Mouse (Mus musculus) Patski (cell line): Measurements from ENCODE around the gene Klhl26. TPM values are rescaled to one million over a fixed set of nuclear protein-coding genes. Genes with fewer than 3 reads are reported as not detected.

Experiments
- ATAC-seq: fragments of 100-300 bp; one replicate; pipeline ENCODE4 v1.8.0; 2021
- CTCF ChIA-PET: fragments of 350-600 bp; sonication (Branson Sonifier 250); formaldehyde crosslinking; loops from one replicate; lab custom pipeline; 2022; ENCODE audit warnings: inconsistent platforms; lab: Charles Lee
- POLR2A ChIA-PET: fragments of 350-600 bp; sonication (Branson Sonifier 250); formaldehyde crosslinking; loops from one replicate; lab custom pipeline; 2022; ENCODE audit warnings: antibody characterized with exemption, inconsistent platforms; lab: Charles Lee
- DNase-seq: peaks from one replicate; pipeline ENCODE4 v3.0.0-alpha.2; 2011; ENCODE audit warnings: low read depth, low spot score
- H3K27me3 ChIP-seq: fragments of 371-371 bp; one replicate; pipeline ENCODE4 v1.5.1; 2021
- CTCF ChIP-seq: fragments of 100-300 bp; IDR thresholded peaks from one replicate; pipeline ENCODE4 v1.5.1; 2021
- in situ Hi-C: fragments of 300-500 bp; cut with MboI; formaldehyde crosslinking; loops from 3 replicates; pipeline ENCODE4 v1.11.1; 2018; ENCODE audit warnings: low pct_unique_long_range_greater_than_20kb, mixed read lengths
- polyA plus RNA-seq: library from polyadenylated mRNA; unstranded; gene quantifications from one replicate; pipeline ENCODE4 v1.2.3, GENCODE M21; 2021

The Klhl26 gene
- polyA plus RNA-seq, 1 experiment from 2014 or later: 27.5 TPM

- ATAC-seq (no peak), DNase-seq (no peak)
- CTCF ChIA-PET: no interaction called here
- POLR2A ChIA-PET: no interaction called here
- in situ Hi-C loops: no loop called here
- TF ChIP-seq CTCF: no peak
- H3K27me3 ChIP-seq: no peaks in the 10 kb centered on the region
Observed at GRCm38 (mm10) chr8:70490880-70491495, 14.2 kb upstream of the Klhl26 start.

GRCm38 (mm10) chr8:70490061-70490879 lies 13.5 kb upstream of the Klhl26 start:
- DNase-seq: no peak
- no peaks in the 10 kb centered on the region for H3K27me3 ChIP-seq
- in situ Hi-C loops: no loop called here

GRCm38 (mm10) chr8:70489576-70489975 lies 12.8 kb upstream of the Klhl26 start:
- no peaks in the 10 kb centered on the region for H3K27me3 ChIP-seq
- in situ Hi-C loops: no loop called here
- TF ChIP-seq CTCF: no peak
- ChIA-PET POLR2A (no interaction called here), CTCF (no interaction called here)
- ATAC-seq (no peak), DNase-seq (no peak)

More at GRCm38 (mm10) chr8:70490061-70490879, 13.5 kb upstream of the Klhl26 start:
- ATAC-seq: no peak
- ChIA-PET CTCF (no interaction called here), POLR2A (no interaction called here)
- no peak for TF ChIP-seq CTCF

GRCm38 (mm10) chr8:70488931-70489470 lies 12.2 kb upstream of the Klhl26 start:
- ATAC-seq (no peak), DNase-seq (no peak)
- no peak for TF ChIP-seq CTCF
- in situ Hi-C loops: no loop called here
- no peaks in the 10 kb centered on the region for H3K27me3 ChIP-seq
- CTCF ChIA-PET: no interaction called here
- POLR2A ChIA-PET: no interaction called here

- no peak for TF ChIP-seq CTCF
- POLR2A ChIA-PET: no interaction called here
- CTCF ChIA-PET: no interaction called here
- H3K27me3 ChIP-seq: no peaks in the 10 kb centered on the region
- ATAC-seq (no peak), DNase-seq (no peak)
- in situ Hi-C loops: no loop called here
Observed at GRCm38 (mm10) chr8:70487993-70488796, 11.4 kb upstream of the Klhl26 start.

- ChIA-PET POLR2A (no interaction called here), CTCF (no interaction called here)
- TF ChIP-seq CTCF: no peak
- ATAC-seq: no peak
- in situ Hi-C loops: no loop called here
- no peaks in the 10 kb centered on the region for H3K27me3 ChIP-seq
- DNase-seq: no peak
Observed at GRCm38 (mm10) chr8:70486941-70487520, 10.3 kb upstream of the Klhl26 start, which contains the start of gene Tmem59l. Gene Tmem59l (minus strand): TSS chr8:70487358.

GRCm38 (mm10) chr8:70486191-70486681 lies 9.5 kb upstream of the Klhl26 start:
- in situ Hi-C loops: no loop called here
- TF ChIP-seq CTCF: no peak
- ChIA-PET CTCF (no interaction called here), POLR2A (no interaction called here)
- no peak for DNase-seq
- no peak for ATAC-seq
- peaks cover 3% of the 10 kb centered on the region for H3K27me3 ChIP-seq

- DNase-seq: no peak
- no peak for ATAC-seq
- POLR2A ChIA-PET: no interaction called here
- TF ChIP-seq CTCF: no peak
- in situ Hi-C loops: no loop called here
- H3K27me3 ChIP-seq: peaks cover 3% of the 10 kb centered on the region
- CTCF ChIA-PET: no interaction called here
Observed at GRCm38 (mm10) chr8:70482943-70483342, 6.2 kb upstream of the Klhl26 start.

- peaks cover 3% of the 10 kb centered on the region for H3K27me3 ChIP-seq
- TF ChIP-seq CTCF: no peak
- DNase-seq: no peak
- CTCF ChIA-PET: no interaction called here
- POLR2A ChIA-PET: no interaction called here
- in situ Hi-C loops: no loop called here
- no peak for ATAC-seq
Observed at GRCm38 (mm10) chr8:70481908-70482307, 5.1 kb upstream of the Klhl26 start.
